Mouse (Mus musculus) kidney, postnatal 0 days (tissue): ENCODE results near the gene Ccdc190. TPM values are rescaled to one million over a fixed set of nuclear protein-coding genes. Genes with fewer than 3 reads are reported as not detected.

Experiments used
- ATAC-seq: fragments of 200-750 bp; cut with Nextera tagmentation; replicated peaks from 2 replicates; pipeline ENCODE4 v1.8.0; 2017; ENCODE audit warnings: low read depth, moderate number of reproducible peaks, moderate TSS enrichment, moderate library complexity; ENCODE audit not compliant: low FRiP score
- DNase-seq: peaks from one replicate; pipeline ENCODE4 v3.0.0-alpha.2; 2016; ENCODE audit warnings: low spot score
- H3K27ac ChIP-seq: fragments of 300-500 bp; sonication (generic); 2 replicates; pipeline ENCODE4 v1.5.1; 2014; ENCODE audit warnings: mild to moderate bottlenecking
- H3K27me3 ChIP-seq: fragments of 300-500 bp; sonication (generic); 2 replicates; pipeline ENCODE4 v1.6.1; 2014; ENCODE audit warnings: low read length, mixed read lengths; ENCODE audit not compliant: insufficient read depth
- H3K36me3 ChIP-seq: fragments of 300-500 bp; sonication (generic); 2 replicates; pipeline ENCODE4 v1.6.1; 2014; ENCODE audit warnings: low read length, mixed read lengths; ENCODE audit not compliant: insufficient read depth
- H3K4me1 ChIP-seq: fragments of 300-500 bp; sonication (generic); replicated peaks from 2 replicates; pipeline ENCODE4 v1.6.1; 2014; ENCODE audit warnings: antibody characterized with exemption, low read length, mixed read lengths; ENCODE audit not compliant: insufficient read depth
- H3K4me2 ChIP-seq: fragments of 300-500 bp; sonication (generic); 2 replicates; pipeline ENCODE4 v1.6.1; 2014; ENCODE audit warnings: mild to moderate bottlenecking, low read length, moderate library complexity, mixed read lengths
- H3K4me3 ChIP-seq: fragments of 300-500 bp; sonication (generic); replicated peaks from 2 replicates; pipeline ENCODE4 v1.5.1; 2014; ENCODE audit warnings: low read depth, low read length
- H3K9ac ChIP-seq: fragments of 300-500 bp; sonication (generic); 2 replicates; pipeline ENCODE4 v1.6.1; 2014; ENCODE audit warnings: low read depth, low read length
- H3K9me3 ChIP-seq: fragments of 300-500 bp; sonication (generic); replicated peaks from 2 replicates; pipeline ENCODE4 v1.6.1; 2016; ENCODE audit warnings: low read length, inconsistent platforms, mixed read lengths
- CTCF ChIP-seq: IDR thresholded peaks from 2 replicates; pipeline ENCODE4 v1.5.1; 2016; ENCODE audit warnings: antibody characterized with exemption, low read depth, mild to moderate bottlenecking, moderate library complexity
- WGBS: fragments of 180-500 bp; shearing (Covaris S2); extraction: QIAGEN DNeasy Blood & Tissue Kit; methylation state at CpG from one replicate; pipeline ENCODE4 v1.1.7; 2014; 5-methylcytosine and 5-hydroxymethylcytosine counted together
- polyA plus RNA-seq: library from polyadenylated mRNA; unstranded; fragments of >200 nt; fragmentation: Nextera tagmentation; extraction: Ambion mirVana; gene quantifications from 2 replicates; pipeline ENCODE4 v1.2.1, GENCODE M21; 2015

Gene Ccdc190
- polyA plus RNA-seq, 1 experiment from 2014 or later, result 0.16 TPM

- 94% methylated on average over 10 of the region's 10 CpGs for WGBS
- no peak for DNase-seq
Observed at GRCm38 (mm10) chr1:169953106-169953505, 24.7 kb downstream of the Ccdc190 start.

DNA sequence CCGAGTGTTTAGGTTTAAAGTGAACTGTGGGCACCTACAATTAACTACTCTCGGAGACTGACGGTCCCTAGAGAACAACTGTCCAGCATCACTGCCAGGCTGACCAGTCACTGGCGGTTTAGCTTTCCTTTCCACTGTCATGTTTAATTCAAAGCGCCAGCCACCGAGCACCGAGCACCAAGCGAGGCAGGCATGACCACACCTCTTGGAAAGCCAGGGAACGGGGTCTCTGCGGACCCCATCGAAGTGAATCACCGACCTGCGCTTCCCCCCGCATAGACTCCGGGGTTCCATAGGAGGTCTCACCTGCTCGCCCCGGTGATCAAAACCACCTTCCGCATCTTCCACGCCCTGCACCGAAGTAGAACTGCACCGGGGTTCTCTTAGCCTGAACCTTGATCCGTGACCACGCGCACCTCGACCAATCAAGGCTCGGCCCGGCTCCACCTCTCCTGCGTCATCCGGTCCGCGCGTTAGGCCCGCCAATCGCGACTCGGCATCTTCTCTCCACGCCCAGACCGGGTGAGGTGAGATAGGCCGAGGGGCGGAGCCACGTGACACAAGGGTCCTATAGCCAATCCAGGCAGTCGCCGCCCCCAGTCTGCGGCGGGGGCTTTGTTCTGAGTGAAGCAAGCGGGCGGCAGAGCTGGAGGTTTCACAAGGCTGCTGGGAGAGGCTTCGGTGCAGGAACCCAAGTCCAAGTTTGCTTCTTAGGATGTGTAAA is 40.5 kb downstream of the Ccdc190 start, which contains the start of gene Hsd17b7:
Gene Hsd17b7 (minus strand): TSS at position 450 of the 724 bp plus-strand sequence.
- no peaks in the 10 kb centered on the region for H3K27me3 ChIP-seq
- peak; percentile 100 for ATAC-seq
- peak; percentile 100 for DNase-seq
- H3K9me3 ChIP-seq, result no peaks in the 10 kb centered on the region
- H3K4me2 ChIP-seq, result peak within 1 kb of the TSS; percentile 63
- WGBS, result under 1% methylated on average over 48 of the region's 48 CpGs
- no peaks in the 10 kb centered on the region for H3K36me3 ChIP-seq
- peak within 1 kb of the TSS; percentile 53 for H3K4me3 ChIP-seq
- peak within 1 kb of the TSS; percentile 62 for H3K9ac ChIP-seq
- TF ChIP-seq CTCF, result no peak
- H3K4me1 ChIP-seq, result no peaks in the 10 kb centered on the region
- peak within 1 kb of the TSS; percentile 63; the same call in 1 of the 2 replicates for H3K27ac ChIP-seq

More at GRCm38 (mm10) chr1:169953106-169953505, 24.7 kb downstream of the Ccdc190 start:
- Histone ChIP-seq H3K4me2 (no peak overlapping the region), H3K27me3 (no peaks in the 10 kb centered on the region), H3K4me1 (no peaks in the 10 kb centered on the region), H3K27ac (no peak overlapping the region), H3K36me3 (peaks cover 24% of the 10 kb centered on the region; the same call in 1 of the 2 replicates), H3K4me3 (no peak overlapping the region), H3K9me3 (no peaks in the 10 kb centered on the region), H3K9ac (no peak overlapping the region)
- ATAC-seq, result no peak
- no peak for TF ChIP-seq CTCF

DNA sequence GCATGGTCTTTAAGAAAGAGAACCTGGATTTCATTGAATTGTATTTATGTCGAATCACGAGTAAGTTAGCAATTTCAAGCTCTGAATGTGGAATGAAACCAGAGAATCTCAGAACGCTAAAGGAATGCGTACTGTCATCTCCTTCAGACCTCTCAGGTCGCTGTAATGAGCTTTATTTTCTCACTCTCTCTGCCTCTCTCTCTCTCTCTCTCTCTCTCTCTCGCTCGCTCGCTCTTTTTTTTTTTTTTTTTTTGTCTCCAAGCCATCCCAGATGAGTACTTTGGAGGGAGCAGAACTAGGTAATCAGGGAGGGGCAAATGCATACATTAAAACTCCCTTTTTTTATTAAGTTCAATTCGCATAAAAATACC is 41.1 kb downstream of the Ccdc190 start:
- DNase-seq (no peak), ATAC-seq (peak; percentile 31)
- no peaks in the 10 kb centered on the region for H3K4me1 ChIP-seq
- no peak for TF ChIP-seq CTCF
- H3K9me3 ChIP-seq, result no peaks in the 10 kb centered on the region
- 2% methylated on average over 8 of the region's 9 CpGs for WGBS
- H3K36me3 ChIP-seq, result no peaks in the 10 kb centered on the region
- H3K4me2 ChIP-seq, result peak overlapping the region; percentile 63
- peak overlapping the region; percentile 53 for H3K4me3 ChIP-seq
- peak overlapping the region; percentile 53; the same call in 1 of the 2 replicates for H3K9ac ChIP-seq
- H3K27me3 ChIP-seq, result no peaks in the 10 kb centered on the region
- peak overlapping the region; percentile 20; the same call in 1 of the 2 replicates for H3K27ac ChIP-seq

GRCm38 (mm10) chr1:169970936-169971335 is 42.5 kb downstream of the Ccdc190 start:
- TF ChIP-seq CTCF, result no peak
- Histone ChIP-seq H3K27ac (no peak overlapping the region), H3K36me3 (no peaks in the 10 kb centered on the region), H3K4me3 (no peak overlapping the region), H3K27me3 (no peaks in the 10 kb centered on the region), H3K4me2 (no peak overlapping the region), H3K9me3 (no peaks in the 10 kb centered on the region), H3K9ac (no peak overlapping the region), H3K4me1 (no peaks in the 10 kb centered on the region)
- 81% methylated on average over 4 of the region's 4 CpGs for WGBS
- no peak for ATAC-seq
- DNase-seq, result no peak

- DNase-seq, result no peak
- Histone ChIP-seq H3K4me3 (no peak overlapping the region), H3K9ac (no peak overlapping the region), H3K9me3 (no peaks in the 10 kb centered on the region), H3K4me2 (no peak overlapping the region), H3K4me1 (no peaks in the 10 kb centered on the region), H3K27ac (no peak overlapping the region), H3K36me3 (no peaks in the 10 kb centered on the region), H3K27me3 (no peaks in the 10 kb centered on the region)
- no peak for TF ChIP-seq CTCF
- ATAC-seq, result no peak
- 90% methylated on average over 2 of the region's 2 CpGs for WGBS
Observed at GRCm38 (mm10) chr1:169971998-169972397, 43.5 kb downstream of the Ccdc190 start.

GRCm38 (mm10) chr1:169977621-169978020 is 49.2 kb downstream of the Ccdc190 start:
- Histone ChIP-seq H3K9me3 (no peaks in the 10 kb centered on the region), H3K27me3 (no peaks in the 10 kb centered on the region), H3K36me3 (no peaks in the 10 kb centered on the region), H3K9ac (no peak overlapping the region), H3K4me3 (no peak overlapping the region), H3K27ac (no peak overlapping the region), H3K4me1 (no peaks in the 10 kb centered on the region), H3K4me2 (no peak overlapping the region)
- no peak for DNase-seq
- no peak for ATAC-seq
- WGBS, result 87% methylated on average over 4 of the region's 4 CpGs
- TF ChIP-seq CTCF, result no peak

Other genes starting within 250 kb of the Ccdc190 start
- 2.7 and 2.8 TPM in 2 replicates for gene Rgs4, start 181.0 kb upstream of the Ccdc190 start, polyA plus RNA-seq
- 16.4 and 18.1 TPM in 2 replicates for gene Hsd17b7, start 40.6 kb downstream of the Ccdc190 start, polyA plus RNA-seq
- 19.9 and 23.8 TPM in 2 replicates for gene Ddr2, start 182.1 kb downstream of the Ccdc190 start, polyA plus RNA-seq
- 53.0 and 53.6 TPM in 2 replicates for gene Uap1, start 246.3 kb downstream of the Ccdc190 start, polyA plus RNA-seq